Mouse (Mus musculus): ENCODE data around the gene Pcp4. TPM values are rescaled to one million over a fixed set of nuclear protein-coding genes. Genes with fewer than 3 reads are reported as not detected.
A peak's percentile ranks its signal among the peaks of the same experiment; 100 is the strongest.
"Not testable (repeated sequence)": the region's sequence is repeated elsewhere in the genome, so short reads cannot be mapped to it uniquely, and the experiment has no call there.

Gene Pcp4
- polyA plus RNA-seq, 1 experiment from 2014 or later: 32.6 TPM

- no peak overlapping the region for H3K4me3 ChIP-seq (ENCODE audit: low read depth, low read length)
- H3K27me3 ChIP-seq (replicated peaks; ENCODE audit: control insufficient read depth, insufficient read depth, low read length): no peaks in the 10 kb centered on the region
- no peaks in the 10 kb centered on the region for H3K36me3 ChIP-seq (ENCODE audit: control insufficient read depth, insufficient read depth, low read length)
- no peak overlapping the region for H3K4me2 ChIP-seq (ENCODE audit: low read depth, low read length)
- H3K27ac ChIP-seq (replicated peaks; ENCODE audit: low read depth, low read length): no peak overlapping the region
- 85% methylated on average over 3 of the region's 3 CpGs for WGBS
- no peak for DNase-seq (ENCODE audit: low spot score)
- ATAC-seq (ENCODE audit: low read depth): no peak
- no peak overlapping the region for H3K9ac ChIP-seq (ENCODE audit: low read depth, low read length)
- H3K4me1 ChIP-seq (ENCODE audit: control insufficient read depth, insufficient read depth, low read length): peaks cover 6% of the 10 kb centered on the region; the same call in 1 of the 2 replicates
- H3K9me3 ChIP-seq (ENCODE audit: control insufficient read depth, low read length): no peaks in the 10 kb centered on the region
Measured at GRCm38 (mm10) chr16:96441826-96442225, 25.6 kb upstream of the Pcp4 start.

GRCm38 (mm10) chr16:96443468-96443867, 23.9 kb upstream of the Pcp4 start, which contains the start of gene Itgb2l:
Gene Itgb2l (minus strand): TSS chr16:96443619.
- no peaks in the 10 kb centered on the region for H3K9me3 ChIP-seq (ENCODE audit: control insufficient read depth, low read length)
- H3K27me3 ChIP-seq (replicated peaks; ENCODE audit: control insufficient read depth, insufficient read depth, low read length): no peaks in the 10 kb centered on the region
- no peaks in the 10 kb centered on the region for H3K36me3 ChIP-seq (ENCODE audit: control insufficient read depth, insufficient read depth, low read length)
- no peak for ATAC-seq (ENCODE audit: low read depth)
- H3K27ac ChIP-seq (replicated peaks; ENCODE audit: low read depth, low read length): no peak within 1 kb of the TSS
- no peak within 1 kb of the TSS for H3K9ac ChIP-seq (ENCODE audit: low read depth, low read length)
- no peak within 1 kb of the TSS for H3K4me2 ChIP-seq (ENCODE audit: low read depth, low read length)
- DNase-seq (ENCODE audit: low spot score): no peak
- peaks cover under 1% of the 10 kb centered on the region; the same call in 1 of the 2 replicates for H3K4me1 ChIP-seq (ENCODE audit: control insufficient read depth, insufficient read depth, low read length)
- H3K4me3 ChIP-seq (ENCODE audit: low read depth, low read length): no peak within 1 kb of the TSS
- WGBS: 78% methylated on average over 2 of the region's 2 CpGs

GRCm38 (mm10) chr16:96450871-96451270, 16.5 kb upstream of the Pcp4 start:
- H3K36me3 ChIP-seq (ENCODE audit: control insufficient read depth, insufficient read depth, low read length); H3K27me3 ChIP-seq (replicated peaks; ENCODE audit: control insufficient read depth, insufficient read depth, low read length); DNase-seq (ENCODE audit: low spot score); ATAC-seq (ENCODE audit: low read depth); H3K4me3 ChIP-seq (ENCODE audit: low read depth, low read length); H3K4me2 ChIP-seq (ENCODE audit: low read depth, low read length); H3K9ac ChIP-seq (ENCODE audit: low read depth, low read length); H3K9me3 ChIP-seq (ENCODE audit: control insufficient read depth, low read length); H3K27ac ChIP-seq (replicated peaks; ENCODE audit: low read depth, low read length): not testable (repeated sequence)
- WGBS: 96% methylated on average over 12 of the region's 16 CpGs
- H3K4me1 ChIP-seq (ENCODE audit: control insufficient read depth, insufficient read depth, low read length): peaks cover 12% of the 10 kb centered on the region; the same call in 1 of the 2 replicates

GRCm38 (mm10) chr16:96454086-96454485, 13.3 kb upstream of the Pcp4 start:
- no peak for DNase-seq (ENCODE audit: low spot score)
- no peaks in the 10 kb centered on the region for H3K27me3 ChIP-seq (replicated peaks; ENCODE audit: control insufficient read depth, insufficient read depth, low read length)

GRCm38 (mm10) chr16:96457612-96458011, 9.8 kb upstream of the Pcp4 start:
- no peak overlapping the region for H3K9ac ChIP-seq (ENCODE audit: low read depth, low read length)
- no peaks in the 10 kb centered on the region for H3K36me3 ChIP-seq (ENCODE audit: control insufficient read depth, insufficient read depth, low read length)
- DNase-seq (ENCODE audit: low spot score) (no peak), ATAC-seq (ENCODE audit: low read depth) (no peak)
- no peaks in the 10 kb centered on the region for H3K4me1 ChIP-seq (ENCODE audit: control insufficient read depth, insufficient read depth, low read length)
- no peaks in the 10 kb centered on the region for H3K9me3 ChIP-seq (ENCODE audit: control insufficient read depth, low read length)
- no peak overlapping the region for H3K27ac ChIP-seq (replicated peaks; ENCODE audit: low read depth, low read length)
- no peaks in the 10 kb centered on the region for H3K27me3 ChIP-seq (replicated peaks; ENCODE audit: control insufficient read depth, insufficient read depth, low read length)
- 83% methylated on average over 5 of the region's 5 CpGs for WGBS
- H3K4me3 ChIP-seq (ENCODE audit: low read depth, low read length): no peak overlapping the region
- no peak overlapping the region for H3K4me2 ChIP-seq (ENCODE audit: low read depth, low read length)

More at GRCm38 (mm10) chr16:96454086-96454485, 13.3 kb upstream of the Pcp4 start:
- Histone ChIP-seq H3K36me3 (ENCODE audit: control insufficient read depth, insufficient read depth, low read length) (no peaks in the 10 kb centered on the region), H3K9me3 (ENCODE audit: control insufficient read depth, low read length) (no peaks in the 10 kb centered on the region), H3K4me3 (ENCODE audit: low read depth, low read length) (no peak overlapping the region), H3K4me1 (ENCODE audit: control insufficient read depth, insufficient read depth, low read length) (0 out of 2 replicates have a peak, but pooled peaks cover 6% of the 10 kb centered on the region), H3K4me2 (ENCODE audit: low read depth, low read length) (no peak overlapping the region), H3K9ac (ENCODE audit: low read depth, low read length) (no peak overlapping the region), H3K27ac (replicated peaks; ENCODE audit: low read depth, low read length) (no peak overlapping the region)
- ATAC-seq (ENCODE audit: low read depth): no peak

GRCm38 (mm10) chr16:96459356-96459755, 8.1 kb upstream of the Pcp4 start:
- Histone ChIP-seq H3K9me3 (ENCODE audit: control insufficient read depth, low read length) (no peaks in the 10 kb centered on the region), H3K27ac (replicated peaks; ENCODE audit: low read depth, low read length) (no peak overlapping the region), H3K9ac (ENCODE audit: low read depth, low read length) (no peak overlapping the region), H3K4me1 (ENCODE audit: control insufficient read depth, insufficient read depth, low read length) (no peaks in the 10 kb centered on the region), H3K27me3 (replicated peaks; ENCODE audit: control insufficient read depth, insufficient read depth, low read length) (no peaks in the 10 kb centered on the region), H3K4me2 (ENCODE audit: low read depth, low read length) (no peak overlapping the region), H3K36me3 (ENCODE audit: control insufficient read depth, insufficient read depth, low read length) (no peaks in the 10 kb centered on the region), H3K4me3 (ENCODE audit: low read depth, low read length) (no peak overlapping the region)
- 83% methylated on average over 2 of the region's 2 CpGs for WGBS
- no peak for ATAC-seq (ENCODE audit: low read depth)
- no peak for DNase-seq (ENCODE audit: low spot score)

GRCm38 (mm10) chr16:96460788-96461187, 6.6 kb upstream of the Pcp4 start:
- ATAC-seq (ENCODE audit: low read depth): no peak
- Histone ChIP-seq H3K9me3 (ENCODE audit: control insufficient read depth, low read length) (no peaks in the 10 kb centered on the region), H3K9ac (ENCODE audit: low read depth, low read length) (no peak overlapping the region), H3K4me1 (ENCODE audit: control insufficient read depth, insufficient read depth, low read length) (no peaks in the 10 kb centered on the region), H3K36me3 (ENCODE audit: control insufficient read depth, insufficient read depth, low read length) (no peaks in the 10 kb centered on the region), H3K4me3 (ENCODE audit: low read depth, low read length) (no peak overlapping the region), H3K27ac (replicated peaks; ENCODE audit: low read depth, low read length) (no peak overlapping the region), H3K27me3 (replicated peaks; ENCODE audit: control insufficient read depth, insufficient read depth, low read length) (no peaks in the 10 kb centered on the region), H3K4me2 (ENCODE audit: low read depth, low read length) (no peak overlapping the region)
- WGBS: 53% methylated on average over 3 of the region's 3 CpGs
- DNase-seq (ENCODE audit: low spot score): no peak

GRCm38 (mm10) chr16:96468011-96468410, 605 bp downstream of the Pcp4 start:
- ATAC-seq (ENCODE audit: low read depth) (no peak), DNase-seq (ENCODE audit: low spot score) (no peak)
- Histone ChIP-seq H3K4me2 (ENCODE audit: low read depth, low read length) (no peak overlapping the region), H3K4me3 (ENCODE audit: low read depth, low read length) (no peak overlapping the region), H3K9ac (ENCODE audit: low read depth, low read length) (no peak overlapping the region), H3K4me1 (ENCODE audit: control insufficient read depth, insufficient read depth, low read length) (peaks cover 6% of the 10 kb centered on the region), H3K27me3 (replicated peaks; ENCODE audit: control insufficient read depth, insufficient read depth, low read length) (no peaks in the 10 kb centered on the region), H3K9me3 (ENCODE audit: control insufficient read depth, low read length) (no peaks in the 10 kb centered on the region), H3K27ac (replicated peaks; ENCODE audit: low read depth, low read length) (no peak overlapping the region), H3K36me3 (ENCODE audit: control insufficient read depth, insufficient read depth, low read length) (no peaks in the 10 kb centered on the region)
- WGBS: 44% methylated on average over 4 of the region's 4 CpGs

GRCm38 (mm10) chr16:96468698-96469097, 1.3 kb downstream of the Pcp4 start:
- 87% methylated on average over 4 of the region's 4 CpGs for WGBS
- H3K36me3 ChIP-seq (ENCODE audit: control insufficient read depth, insufficient read depth, low read length): no peaks in the 10 kb centered on the region
- H3K9ac ChIP-seq (ENCODE audit: low read depth, low read length): no peak overlapping the region
- no peak overlapping the region for H3K4me2 ChIP-seq (ENCODE audit: low read depth, low read length)
- H3K27me3 ChIP-seq (replicated peaks; ENCODE audit: control insufficient read depth, insufficient read depth, low read length): no peaks in the 10 kb centered on the region
- no peak overlapping the region for H3K27ac ChIP-seq (replicated peaks; ENCODE audit: low read depth, low read length)
- H3K4me3 ChIP-seq (ENCODE audit: low read depth, low read length): no peak overlapping the region
- DNase-seq (ENCODE audit: low spot score) (peak; percentile 45), ATAC-seq (ENCODE audit: low read depth) (peak; percentile 72)
- peaks cover 6% of the 10 kb centered on the region for H3K4me1 ChIP-seq (ENCODE audit: control insufficient read depth, insufficient read depth, low read length)
- no peaks in the 10 kb centered on the region for H3K9me3 ChIP-seq (ENCODE audit: control insufficient read depth, low read length)

All from embryonic facial prominence, embryonic 14.5 days (tissue).